Mouse (Mus musculus) midbrain, postnatal 0 days (tissue): ENCODE data around the gene Mis18a. TPM values are rescaled to one million over a fixed set of nuclear protein-coding genes. Genes with fewer than 3 reads are reported as not detected.

Source experiments
- ATAC-seq: fragments of 200-750 bp; cut with Nextera tagmentation; 2 replicates; pipeline ENCODE4 v1.8.0; 2017; ENCODE audit warnings: moderate number of reproducible peaks, mild to moderate bottlenecking, moderate TSS enrichment, moderate library complexity; ENCODE audit not compliant: low FRiP score
- DNase-seq: peaks from one replicate; pipeline ENCODE4 v3.0.0-alpha.2; 2015; ENCODE audit warnings: low spot score
- H3K27ac ChIP-seq: fragments of 300-500 bp; sonication (generic); 2 replicates; pipeline ENCODE4 v1.5.1; 2014; ENCODE audit warnings: low read depth, mild to moderate bottlenecking, low read length, mixed read lengths
- H3K27me3 ChIP-seq: fragments of 300-500 bp; sonication (generic); 2 replicates; pipeline ENCODE4 v1.6.1; 2014; ENCODE audit warnings: low read length, control low read depth, mixed read lengths; ENCODE audit not compliant: insufficient read depth
- H3K36me3 ChIP-seq: fragments of 300-500 bp; sonication (generic); 2 replicates; pipeline ENCODE4 v1.6.1; 2014; ENCODE audit warnings: low read length, control low read depth, mixed read lengths; ENCODE audit not compliant: insufficient read depth
- H3K4me1 ChIP-seq: fragments of 300-500 bp; sonication (generic); 2 replicates; pipeline ENCODE4 v1.6.1; 2014; ENCODE audit warnings: mild to moderate bottlenecking, control low read depth, antibody characterized with exemption, low read length, mixed read lengths; ENCODE audit not compliant: insufficient read depth
- H3K4me2 ChIP-seq: fragments of 300-500 bp; sonication (generic); 2 replicates; pipeline ENCODE4 v1.6.1; 2014; ENCODE audit warnings: low read depth, mild to moderate bottlenecking, low read length, mixed read lengths; ENCODE audit not compliant: poor library complexity, severe bottlenecking
- H3K4me3 ChIP-seq: fragments of 300-500 bp; sonication (generic); 2 replicates; pipeline ENCODE4 v1.5.1; 2014; ENCODE audit warnings: low read depth, mild to moderate bottlenecking, low read length, moderate library complexity
- H3K9ac ChIP-seq: fragments of 300-500 bp; sonication (generic); replicated peaks from 2 replicates; pipeline ENCODE4 v1.6.1; 2014; ENCODE audit warnings: mild to moderate bottlenecking, low read length, moderate library complexity, mixed read lengths; ENCODE audit not compliant: poor library complexity, severe bottlenecking
- H3K9me3 ChIP-seq: fragments of 300-500 bp; sonication (generic); 2 replicates; pipeline ENCODE4 v1.6.1; 2016; ENCODE audit warnings: low read length, control low read depth
- CTCF ChIP-seq: IDR thresholded peaks from 2 replicates; pipeline ENCODE4 v1.5.1; 2016; ENCODE audit warnings: antibody characterized with exemption, mild to moderate bottlenecking
- WGBS: fragments of 180-500 bp; shearing (Covaris S2); extraction: QIAGEN DNeasy Blood & Tissue Kit; methylation state at CpG from one replicate; pipeline ENCODE4 v1.1.7; 2014; 5-methylcytosine and 5-hydroxymethylcytosine counted together
- polyA plus RNA-seq: library from polyadenylated mRNA; unstranded; fragments of >200 nt; fragmentation: Nextera tagmentation; extraction: Ambion mirVana; gene quantifications from 2 replicates; pipeline ENCODE4 v1.2.1, GENCODE M21; 2015
- total RNA-seq: library from RNA; depleted of rRNA; stranded (reverse); fragments of >200 nt; gene quantifications from 2 replicates; pipeline ENCODE4 v1.2.3, GENCODE M21; 2014

The Mis18a gene
- total and polyA plus RNA-seq, 2 experiments from 2014 or later = 19.6 to 24.9 TPM

DNA sequence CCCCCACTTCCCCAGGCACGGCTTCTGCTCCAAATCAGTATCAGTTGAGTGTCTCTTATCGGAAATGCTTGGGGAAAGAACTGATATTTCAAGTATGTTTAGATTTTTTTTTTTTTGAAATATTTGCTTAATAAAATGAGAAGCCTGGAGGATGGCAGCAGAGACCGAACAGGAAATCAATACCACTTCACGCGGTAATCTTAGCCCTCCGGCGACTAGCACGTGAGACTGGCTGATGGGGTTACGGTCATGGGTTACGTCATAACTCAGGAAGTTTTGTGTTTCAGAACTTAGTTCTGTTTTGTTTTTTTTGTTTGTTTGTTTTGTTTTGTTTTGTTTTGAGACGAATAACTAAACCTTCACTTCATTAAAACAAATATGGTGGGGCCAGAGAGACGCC lies 16.9 kb downstream of the Mis18a start:
- Histone ChIP-seq H3K36me3 (no peaks in the 10 kb centered on the region), H3K27ac (peak overlapping the region; percentile 77), H3K4me1 (peaks cover 9% of the 10 kb centered on the region; the same call in 1 of the 2 replicates), H3K4me2 (peak overlapping the region; percentile 62), H3K9me3 (no peaks in the 10 kb centered on the region), H3K27me3 (no peaks in the 10 kb centered on the region; the same call in 1 of the 2 replicates), H3K9ac (peak overlapping the region; percentile 60), H3K4me3 (peak overlapping the region; percentile 31)
- ATAC-seq (no peak), DNase-seq (no peak)
- 42% methylated on average over 12 of the region's 12 CpGs for WGBS
- no peak for TF ChIP-seq CTCF

DNA sequence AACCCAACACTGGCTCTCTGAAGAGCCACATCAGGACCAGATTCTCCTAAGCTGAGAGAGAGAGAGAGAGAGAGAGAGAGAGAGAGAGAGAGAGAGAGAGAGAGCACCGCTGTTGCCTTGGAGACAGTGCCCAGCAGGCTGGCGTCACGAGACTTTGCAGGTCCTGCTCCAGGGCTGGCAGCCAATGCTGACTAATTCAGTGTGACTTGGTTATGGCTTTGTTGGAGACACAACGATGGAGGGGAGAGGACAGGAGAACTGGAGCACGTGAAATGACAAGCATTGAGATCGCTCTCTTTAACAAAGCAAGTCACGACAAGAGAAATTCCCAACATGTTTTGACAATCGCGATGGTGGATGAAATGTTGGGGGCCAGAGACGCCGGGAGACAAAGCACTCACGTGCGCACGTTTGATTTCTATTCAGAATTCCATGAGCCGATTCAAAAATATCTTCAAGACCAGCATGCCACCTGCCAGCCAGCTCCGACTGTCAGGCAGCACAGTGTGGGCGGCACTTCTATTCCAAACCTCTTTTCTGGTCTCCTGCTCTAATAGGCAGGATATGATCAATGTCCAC lies 17.4 kb downstream of the Mis18a start:
- WGBS = 2% methylated on average over 17 of the region's 17 CpGs
- Histone ChIP-seq H3K27me3 (no peaks in the 10 kb centered on the region; the same call in 1 of the 2 replicates), H3K9ac (peak overlapping the region; percentile 60), H3K4me1 (peaks cover 9% of the 10 kb centered on the region; the same call in 1 of the 2 replicates), H3K27ac (peak overlapping the region; percentile 77), H3K9me3 (no peaks in the 10 kb centered on the region), H3K4me3 (peak overlapping the region; percentile 31), H3K4me2 (peak overlapping the region; percentile 62), H3K36me3 (no peaks in the 10 kb centered on the region)
- ATAC-seq (peak; percentile 89), DNase-seq (peak; percentile 96)
- TF ChIP-seq CTCF = peak; percentile 6; the same call in 1 of the 2 replicates

DNA sequence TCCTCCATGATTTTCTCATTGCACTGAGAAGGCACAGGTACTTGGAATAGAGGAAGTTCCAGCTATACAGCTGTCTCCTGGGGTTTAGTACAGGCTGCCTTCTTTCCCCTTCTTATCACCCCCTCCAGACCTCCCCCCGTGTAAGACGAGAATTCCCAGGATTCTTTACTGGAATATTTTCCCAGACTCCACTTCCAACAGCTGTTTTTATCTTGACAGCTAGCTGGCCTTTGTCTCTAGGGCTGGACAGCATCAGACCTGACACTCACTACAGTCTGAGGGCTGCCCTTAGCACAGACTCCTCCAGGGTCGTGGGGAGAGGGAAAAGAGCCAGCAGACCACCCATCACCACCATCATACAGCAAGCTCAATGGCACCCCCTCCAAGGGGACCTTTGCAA lies 20.9 kb downstream of the Mis18a start:
- Histone ChIP-seq H3K4me2 (no peak overlapping the region), H3K36me3 (no peaks in the 10 kb centered on the region), H3K4me3 (no peak overlapping the region), H3K27ac (no peak overlapping the region), H3K9ac (no peak overlapping the region), H3K9me3 (no peaks in the 10 kb centered on the region), H3K27me3 (no peaks in the 10 kb centered on the region), H3K4me1 (peaks cover 9% of the 10 kb centered on the region; the same call in 1 of the 2 replicates)
- ATAC-seq = no peak
- no peak for TF ChIP-seq CTCF
- WGBS = 49% methylated on average over 3 of the region's 3 CpGs
- no peak for DNase-seq

DNA sequence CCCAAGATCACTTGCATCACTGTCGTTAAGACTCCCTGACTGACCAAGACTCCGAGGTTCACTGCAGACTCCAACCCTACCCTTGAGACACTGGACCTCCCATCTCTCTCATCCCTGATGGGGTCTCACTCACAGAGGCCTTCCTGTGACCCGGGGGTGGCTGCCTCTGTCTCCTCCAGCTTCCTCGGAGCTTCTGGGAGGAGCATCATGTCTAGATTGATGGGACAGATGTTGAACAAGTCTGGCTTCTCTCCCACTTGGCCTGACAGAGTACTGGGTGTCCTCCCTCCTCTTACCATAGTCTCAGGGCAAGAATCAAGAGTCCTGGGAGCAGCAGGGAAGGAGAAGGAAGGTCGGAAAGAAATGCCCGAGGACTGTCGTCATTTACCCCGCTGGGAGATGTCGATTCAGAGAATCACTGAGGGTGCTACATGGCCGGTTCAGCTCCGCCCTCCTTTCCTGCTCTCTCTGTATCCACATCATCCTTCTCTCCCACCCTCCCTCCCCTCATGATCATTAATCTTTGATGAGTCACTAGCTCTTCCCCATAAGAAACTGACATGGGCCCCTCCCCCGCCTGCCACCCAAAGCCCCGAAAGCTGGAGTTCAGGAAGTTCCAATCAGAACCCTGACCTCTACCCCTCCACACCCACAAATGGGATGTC lies 22.9 kb downstream of the Mis18a start:
- TF ChIP-seq CTCF = no peak
- Histone ChIP-seq H3K4me1 (peaks cover 7% of the 10 kb centered on the region; the same call in 1 of the 2 replicates), H3K9me3 (no peaks in the 10 kb centered on the region), H3K36me3 (no peaks in the 10 kb centered on the region), H3K27ac (no peak overlapping the region), H3K27me3 (no peaks in the 10 kb centered on the region), H3K4me3 (no peak overlapping the region), H3K4me2 (no peak overlapping the region), H3K9ac (no peak overlapping the region)
- DNase-seq = no peak
- no peak for ATAC-seq
- WGBS = 87% methylated on average over 13 of the region's 13 CpGs

DNA sequence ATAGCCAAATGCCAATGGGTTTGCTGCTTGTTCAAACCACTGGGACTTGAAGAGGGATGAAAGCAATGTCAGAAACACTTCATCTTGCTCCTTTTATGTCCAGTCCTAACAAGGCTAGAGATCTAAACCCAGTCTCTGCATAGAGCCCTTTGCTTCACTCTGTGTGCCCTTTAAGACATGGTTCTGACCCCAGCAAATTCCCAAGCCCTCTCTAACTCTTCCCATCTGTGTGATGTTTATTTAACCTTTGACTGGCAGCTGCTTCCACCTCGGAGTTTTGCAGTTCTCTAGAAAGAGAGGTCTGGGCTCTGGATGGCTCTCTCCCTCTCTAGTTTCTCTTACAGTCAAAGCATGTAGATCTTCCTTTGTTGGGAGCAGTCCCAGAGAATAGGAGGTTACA lies 23.6 kb downstream of the Mis18a start:
- WGBS = 30% methylated on average over 1 of the region's 1 CpGs
- DNase-seq = no peak

DNA sequence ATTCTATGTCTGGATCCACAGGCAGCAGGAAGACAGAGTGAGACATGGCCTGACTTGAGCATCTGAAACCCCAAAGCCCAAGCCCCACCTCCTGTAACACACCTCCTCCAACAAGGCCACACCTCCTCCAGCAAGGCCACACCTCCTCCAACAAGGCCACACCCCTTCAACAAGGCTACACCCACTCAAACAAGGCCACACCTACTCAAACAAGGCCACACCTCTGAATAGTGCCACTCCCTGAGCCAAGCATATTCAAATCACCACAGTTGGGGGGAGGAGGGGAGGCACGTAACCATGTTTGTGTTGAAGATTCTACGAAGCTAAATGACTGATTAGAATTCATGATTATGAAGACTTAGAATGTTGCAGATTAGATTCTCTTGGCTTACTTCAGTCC lies 25.7 kb downstream of the Mis18a start:
- no peaks in the 10 kb centered on the region for H3K27me3 ChIP-seq
- H3K9ac ChIP-seq = no peak overlapping the region
- H3K9me3 ChIP-seq = no peaks in the 10 kb centered on the region
- WGBS = 93% methylated on average over 2 of the region's 2 CpGs
- no peak for TF ChIP-seq CTCF
- H3K4me3 ChIP-seq = no peak overlapping the region
- no peaks in the 10 kb centered on the region for H3K4me1 ChIP-seq
- H3K4me2 ChIP-seq = no peak overlapping the region
- H3K36me3 ChIP-seq = no peaks in the 10 kb centered on the region
- no peak for DNase-seq
- ATAC-seq = no peak
- H3K27ac ChIP-seq = no peak overlapping the region

More for the DNA sequence above, 23.6 kb downstream of the Mis18a start:
- Histone ChIP-seq H3K4me1 (0 out of 2 replicates have a peak, but pooled peaks cover under 1% of the 10 kb centered on the region), H3K9me3 (no peaks in the 10 kb centered on the region), H3K27me3 (no peaks in the 10 kb centered on the region), H3K4me2 (no peak overlapping the region), H3K4me3 (no peak overlapping the region), H3K9ac (no peak overlapping the region), H3K27ac (no peak overlapping the region), H3K36me3 (no peaks in the 10 kb centered on the region)
- no peak for ATAC-seq
- TF ChIP-seq CTCF = no peak
